Mouse (Mus musculus): ENCODE data around the gene Tmem132c.

Gene Tmem132c

DNA sequence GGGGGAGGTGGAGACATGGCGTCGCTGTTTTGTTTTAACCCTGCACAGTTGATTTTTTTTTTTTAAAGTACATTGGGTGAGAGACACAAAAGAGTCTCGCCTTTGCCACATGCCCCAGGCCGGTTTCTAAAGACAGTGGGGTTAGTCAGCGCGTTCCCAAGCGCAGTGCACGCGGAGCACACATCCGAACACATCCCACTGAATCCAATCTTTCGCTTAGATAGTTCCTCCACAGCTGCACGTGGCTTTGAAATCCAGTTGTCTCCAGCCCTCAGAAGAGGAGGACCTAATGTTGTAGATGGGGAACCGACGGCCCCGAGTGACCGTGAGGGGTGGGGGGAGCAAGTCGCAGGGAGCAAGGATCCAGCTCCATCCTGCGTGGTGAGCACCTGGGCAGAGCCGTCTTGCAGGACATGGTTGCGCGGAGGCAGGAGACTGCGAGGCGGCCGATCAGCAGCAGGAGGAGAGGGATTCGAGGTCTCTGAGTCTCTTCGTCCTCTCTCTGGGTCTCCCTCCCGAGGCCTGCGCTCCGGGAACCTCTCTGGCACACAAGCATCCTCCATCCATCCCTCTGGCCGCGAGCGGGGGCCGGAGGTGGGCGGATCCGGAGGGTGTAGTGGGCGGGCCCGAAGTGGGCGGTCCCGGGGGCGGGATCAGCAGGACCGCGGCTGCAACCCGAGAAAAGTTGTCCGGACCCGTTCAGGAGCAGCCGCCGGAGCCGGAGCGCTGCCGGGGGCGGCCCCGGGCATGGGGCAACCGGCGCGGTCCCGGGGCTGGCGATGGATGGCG is at the start of gene Tmem132c:
Tmem132c (plus strand) TSS at position 673 of the 789 bp plus-strand sequence.
- DNase-seq (ENCODE audit: inconsistent age in 2 of 2, low spot score in 1 of 2), result peak; percentile 76 to 91

DNA sequence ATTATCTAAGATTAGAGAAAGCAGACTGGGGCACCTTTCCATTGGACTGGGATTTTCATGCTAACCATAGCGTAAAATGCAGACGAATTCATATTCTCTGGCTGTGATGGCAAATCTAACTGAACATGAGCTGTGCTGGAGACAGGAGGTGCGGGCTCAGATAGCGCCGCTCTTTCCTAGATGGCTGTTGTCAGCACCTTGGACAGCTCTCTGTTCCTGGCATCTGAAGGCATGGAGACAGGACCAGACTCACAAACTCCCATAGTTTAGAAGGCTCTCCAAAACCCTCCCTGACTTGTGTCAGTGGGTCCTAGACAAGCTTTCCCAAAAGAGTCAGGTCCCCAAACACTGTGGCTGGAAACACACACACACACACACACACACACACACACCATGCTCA is 49.7 kb upstream of the Tmem132c start:
- DNase-seq (ENCODE audit: inconsistent age in 2 of 2, low spot score in 1 of 2), result peak; percentile 13 to 65

DNA sequence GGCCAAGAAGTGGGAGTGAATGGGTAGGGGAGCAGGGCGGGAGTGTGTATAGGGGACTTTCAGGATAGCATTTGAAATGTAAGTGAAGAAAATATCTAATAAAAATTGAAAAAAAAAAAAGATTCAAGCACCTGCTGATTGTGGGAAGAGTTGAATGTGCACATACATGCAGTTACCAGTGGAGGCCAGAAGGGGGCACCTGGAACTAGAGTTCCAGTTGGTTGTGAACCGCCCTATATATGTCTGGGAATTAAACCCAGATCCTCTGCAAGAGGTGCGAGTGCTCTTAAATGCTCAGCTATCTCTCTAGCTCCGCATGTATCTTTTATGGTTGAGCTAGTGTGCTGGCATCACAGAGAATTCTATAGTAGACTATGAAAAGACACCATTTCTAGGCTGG is 42.8 kb upstream of the Tmem132c start:
- peak in 1 of 2 experiments; percentile 4 for DNase-seq (ENCODE audit: inconsistent age in 2 of 2, low spot score in 1 of 2)

DNA sequence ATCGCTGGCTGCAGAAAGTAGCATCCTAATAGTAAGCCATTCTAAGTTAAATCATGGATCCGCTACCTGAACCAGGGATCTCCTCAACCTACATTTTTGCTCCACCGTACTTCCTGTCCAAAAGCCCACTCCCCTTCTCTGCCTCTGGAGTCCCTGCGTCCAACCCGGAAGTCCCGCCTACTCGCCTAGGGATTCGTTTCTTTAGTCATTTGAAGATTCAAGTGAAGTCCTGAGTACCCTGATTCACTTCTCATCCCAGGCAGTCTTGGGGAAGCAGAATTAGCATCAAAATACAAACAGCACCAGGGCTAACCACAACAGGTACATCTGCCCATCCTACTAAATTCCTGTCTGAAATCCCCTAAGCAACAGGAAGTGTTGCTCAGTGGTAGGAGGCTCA is 36.7 kb upstream of the Tmem132c start:
- DNase-seq (ENCODE audit: inconsistent age in 2 of 2, low spot score in 1 of 2), result no peak

DNA sequence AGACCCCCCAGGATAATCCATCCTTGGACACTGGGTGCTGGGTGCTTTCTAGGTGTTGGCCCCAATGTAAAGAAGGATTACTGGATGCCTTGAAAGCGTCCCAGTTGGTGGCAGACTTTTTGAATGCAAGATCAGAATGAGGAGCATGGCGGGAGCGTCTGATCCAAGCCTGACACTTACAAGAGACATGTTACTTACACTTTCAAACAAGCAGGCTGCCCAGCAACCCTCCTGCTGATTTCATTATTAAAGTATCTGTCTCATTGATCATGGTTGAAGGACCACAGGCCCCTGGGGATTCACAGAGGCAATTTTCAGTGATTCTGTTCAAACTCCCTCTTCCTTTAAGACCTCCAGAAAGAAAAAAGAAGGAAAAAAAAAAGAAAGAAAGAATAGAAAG is 25.2 kb upstream of the Tmem132c start:
- DNase-seq (ENCODE audit: inconsistent age in 2 of 2, low spot score in 1 of 2), result no peak

DNA sequence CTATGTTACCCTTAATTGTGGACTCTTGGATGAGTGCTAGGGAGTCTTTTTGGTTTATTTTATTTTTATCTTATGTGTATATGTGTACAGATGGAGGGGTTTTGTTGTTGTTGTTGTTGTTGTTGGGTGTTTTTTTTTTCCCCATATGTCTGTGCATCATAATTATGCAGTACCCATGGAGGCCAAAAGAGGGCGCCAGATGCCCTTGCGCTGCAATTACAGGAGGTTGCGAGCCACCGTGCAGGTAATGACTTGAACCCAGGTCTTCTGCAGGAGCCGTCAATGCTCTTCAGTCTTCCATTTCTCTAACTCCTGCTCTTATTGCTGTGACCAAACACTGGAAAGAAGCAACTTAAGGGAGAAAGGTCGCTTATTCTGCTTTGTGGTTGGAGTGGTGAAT is 23.9 kb upstream of the Tmem132c start:
- no peak for DNase-seq (ENCODE audit: inconsistent age in 2 of 2, low spot score in 1 of 2)

DNA sequence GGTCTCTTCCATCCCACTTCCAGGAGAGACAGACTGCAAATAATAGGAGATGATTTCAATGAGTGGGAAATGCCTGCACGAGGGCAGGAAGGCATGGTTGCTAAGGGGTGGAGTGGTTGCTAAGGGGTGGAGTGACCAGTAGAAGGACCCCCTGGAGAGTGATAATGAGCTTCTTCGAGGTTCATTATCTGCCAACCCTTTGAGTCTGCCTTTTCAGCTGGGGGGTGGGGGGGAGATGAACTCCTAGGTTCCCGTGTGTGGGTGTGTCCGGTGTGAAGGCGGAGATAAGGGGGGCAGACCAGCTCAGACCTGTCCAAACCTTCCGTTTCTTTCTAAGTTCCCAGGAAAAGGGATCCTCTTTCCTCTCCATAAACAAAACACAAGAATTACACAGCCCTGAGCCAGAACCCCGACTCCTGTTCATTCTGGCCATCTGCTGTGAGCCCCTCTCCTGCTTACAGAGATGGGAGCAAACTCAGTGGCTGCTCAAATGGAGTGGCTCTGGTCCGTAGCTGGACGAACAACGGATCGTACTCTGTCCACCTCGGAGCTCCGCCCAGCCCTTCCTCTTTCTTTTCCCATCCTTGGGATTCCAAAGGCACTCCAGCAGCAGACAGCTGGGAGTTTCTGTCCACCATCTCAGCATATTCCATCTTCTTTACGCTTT is 13.5 kb upstream of the Tmem132c start:
- no peak for DNase-seq (ENCODE audit: inconsistent age in 2 of 2, low spot score in 1 of 2)

DNA sequence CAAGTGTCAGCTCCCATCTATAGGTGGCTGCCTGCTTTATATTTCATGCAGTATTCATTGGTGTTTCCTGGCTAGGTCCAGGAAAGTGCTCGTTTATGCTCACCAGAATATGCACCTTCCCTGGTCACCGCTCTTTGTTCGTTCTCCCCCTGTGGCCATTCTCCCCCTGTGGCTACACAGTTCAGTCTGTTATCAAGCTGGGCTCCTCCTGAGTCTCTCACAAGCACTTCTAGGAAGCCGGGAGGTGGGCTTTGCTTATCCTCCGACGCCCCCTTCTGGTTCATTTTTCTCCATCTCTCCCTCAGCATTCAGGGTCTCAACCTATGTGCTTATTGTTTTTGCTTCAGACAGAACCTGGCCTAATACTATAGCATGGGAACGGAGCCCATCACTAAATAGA is 6.9 kb upstream of the Tmem132c start:
- DNase-seq (ENCODE audit: inconsistent age in 2 of 2, low spot score in 1 of 2), result no peak

DNA sequence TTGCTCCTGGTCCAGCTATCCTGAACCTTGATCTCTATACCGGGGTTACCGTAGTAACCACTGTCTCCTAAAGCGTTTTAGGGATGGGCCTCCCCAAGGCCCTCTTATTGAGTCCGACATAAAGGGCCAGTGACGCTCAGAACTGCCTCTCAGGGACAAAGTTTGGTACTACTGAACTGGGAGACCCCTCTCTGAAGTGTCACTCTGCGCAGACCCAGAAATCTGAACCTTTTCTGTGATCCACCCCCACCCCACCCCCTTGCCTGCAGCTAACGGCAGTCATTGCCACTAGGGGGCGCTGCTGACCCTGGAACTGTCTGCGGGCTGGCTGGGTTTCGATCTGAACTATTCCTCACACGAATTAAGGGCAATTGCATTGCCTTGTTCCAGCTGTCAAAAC is 6.4 kb upstream of the Tmem132c start:
- DNase-seq (ENCODE audit: inconsistent age in 2 of 2, low spot score in 1 of 2), result peak; percentile 68 to 93

DNA sequence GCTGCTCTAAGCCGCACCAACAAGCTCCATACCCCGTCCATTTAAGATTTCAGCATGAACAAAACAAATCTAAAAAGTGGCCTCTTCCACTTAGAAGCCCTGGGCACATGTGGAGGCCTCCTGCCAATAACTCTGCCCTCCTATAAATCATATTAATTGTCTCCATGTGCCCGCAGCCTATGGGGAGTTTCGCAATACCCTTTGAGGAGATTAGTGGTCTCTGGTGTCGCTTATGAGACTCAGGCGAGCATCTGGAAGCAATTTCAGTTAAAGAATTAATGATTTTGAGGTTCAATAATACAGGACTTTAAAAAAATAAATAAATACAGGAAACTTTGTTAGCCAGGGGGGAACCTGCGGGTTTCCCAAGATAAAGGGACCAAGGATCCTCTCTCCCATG is 1.9 kb upstream of the Tmem132c start:
- no peak for DNase-seq (ENCODE audit: inconsistent age in 2 of 2, low spot score in 1 of 2)

DNA sequence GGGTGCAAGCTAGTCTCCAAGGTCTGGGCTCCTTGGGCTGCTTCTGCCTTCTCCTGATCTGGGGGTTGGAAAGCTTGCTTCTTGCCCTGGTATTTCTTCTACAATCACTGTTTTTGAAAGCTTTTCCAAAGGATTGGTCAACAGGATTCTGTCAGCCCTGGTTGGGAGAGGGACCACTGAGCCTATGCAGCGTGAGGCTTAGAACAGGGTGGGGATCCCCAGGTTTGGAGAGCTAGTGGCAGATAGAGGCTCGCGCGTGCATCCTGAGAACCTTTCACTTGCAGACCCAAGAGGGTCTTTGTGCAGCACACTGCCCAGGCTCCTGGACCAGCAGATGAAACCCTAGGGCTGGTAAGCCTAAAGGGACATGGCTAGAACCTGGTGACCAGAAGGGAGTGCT is 962 bp upstream of the Tmem132c start:
- no peak for DNase-seq (ENCODE audit: inconsistent age in 2 of 2, low spot score in 1 of 2)

DNA sequence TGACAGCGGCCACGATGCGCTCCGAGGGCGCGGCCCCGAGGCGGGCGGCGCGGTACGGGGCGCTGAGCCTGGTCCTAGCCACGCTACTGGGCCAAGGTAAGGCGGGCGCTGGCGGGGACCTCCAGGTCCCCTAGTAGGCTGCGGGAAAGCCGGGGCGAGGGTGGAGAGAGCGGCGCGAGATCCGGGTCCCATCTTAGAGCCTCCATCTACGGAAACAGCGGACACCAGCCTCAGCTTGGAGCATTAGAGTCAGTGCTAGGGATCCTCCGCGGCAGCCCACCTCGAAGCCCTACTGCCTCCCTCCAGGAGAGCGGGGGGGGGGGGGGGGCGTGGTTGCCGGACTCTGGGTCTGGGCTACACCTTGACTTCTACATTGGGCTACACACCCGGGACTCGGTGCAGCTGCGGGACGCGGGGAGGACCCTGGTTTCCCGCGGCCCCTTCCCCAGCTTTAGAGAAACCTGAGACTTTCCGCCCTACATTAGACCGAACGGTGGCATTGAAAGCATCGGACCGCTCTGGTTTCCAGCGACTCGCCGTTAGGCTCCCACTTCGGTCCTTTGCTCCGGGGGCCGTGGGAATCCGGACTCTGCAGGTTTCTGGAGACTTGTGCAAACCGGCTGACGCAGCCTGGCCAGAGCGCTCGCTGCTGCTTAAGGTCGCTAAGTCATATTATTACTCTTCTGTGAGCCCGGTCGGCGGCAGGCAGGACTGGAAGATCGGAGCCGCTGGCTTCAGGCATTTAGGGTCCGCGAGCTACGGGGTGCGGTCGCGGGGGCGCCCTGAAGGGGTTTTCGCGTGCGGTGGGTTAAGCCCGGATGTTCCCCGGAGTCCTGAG is 536 bp downstream of the Tmem132c start:
- peak in 1 of 2 experiments; percentile 31 for DNase-seq (ENCODE audit: inconsistent age in 2 of 2, low spot score in 1 of 2)

DNA sequence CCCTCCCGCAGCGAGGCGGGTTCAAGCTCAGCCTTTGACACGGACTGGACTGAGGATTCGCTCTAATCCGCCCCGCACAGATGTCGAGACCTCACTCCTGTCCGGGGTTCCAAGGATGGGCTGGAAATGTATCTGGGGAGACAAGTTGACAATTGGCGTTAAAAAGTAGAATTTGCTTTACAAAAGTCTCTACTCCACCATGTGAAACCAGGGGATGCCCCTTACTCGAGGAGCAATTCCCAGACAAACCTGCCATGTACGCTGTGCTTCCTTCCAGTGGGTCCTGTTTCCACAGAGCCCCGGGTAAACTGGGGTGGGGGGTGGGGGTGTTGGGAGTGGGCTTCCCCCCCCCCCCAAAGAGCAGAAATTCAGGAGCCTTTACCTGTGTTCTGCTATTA is 1.2 kb downstream of the Tmem132c start:
- DNase-seq (ENCODE audit: inconsistent age in 2 of 2, low spot score in 1 of 2), result peak in 1 of 2 experiments; percentile 23

DNA sequence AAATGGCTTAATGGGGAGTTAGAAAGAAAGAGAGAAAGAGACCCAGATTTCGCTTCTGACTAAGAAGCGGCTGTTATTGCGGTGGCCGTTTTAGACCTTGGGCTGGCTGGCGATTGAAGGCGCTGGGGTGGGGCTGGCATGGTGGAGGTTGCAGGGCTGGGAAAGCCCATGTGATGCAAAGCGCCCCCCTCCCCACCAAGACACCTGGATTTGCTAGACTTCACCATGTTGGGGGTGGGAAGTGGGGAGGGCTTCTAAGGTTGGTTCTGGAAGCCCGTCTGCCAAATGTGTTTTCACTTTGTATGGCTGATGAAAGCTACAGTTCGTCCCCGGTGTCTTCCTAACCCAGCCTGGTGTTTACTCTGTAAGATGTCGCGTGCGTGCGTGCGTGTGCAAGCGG is 1.6 kb downstream of the Tmem132c start:
- DNase-seq (ENCODE audit: inconsistent age in 2 of 2, low spot score in 1 of 2), result peak in 1 of 2 experiments; percentile 40

DNA sequence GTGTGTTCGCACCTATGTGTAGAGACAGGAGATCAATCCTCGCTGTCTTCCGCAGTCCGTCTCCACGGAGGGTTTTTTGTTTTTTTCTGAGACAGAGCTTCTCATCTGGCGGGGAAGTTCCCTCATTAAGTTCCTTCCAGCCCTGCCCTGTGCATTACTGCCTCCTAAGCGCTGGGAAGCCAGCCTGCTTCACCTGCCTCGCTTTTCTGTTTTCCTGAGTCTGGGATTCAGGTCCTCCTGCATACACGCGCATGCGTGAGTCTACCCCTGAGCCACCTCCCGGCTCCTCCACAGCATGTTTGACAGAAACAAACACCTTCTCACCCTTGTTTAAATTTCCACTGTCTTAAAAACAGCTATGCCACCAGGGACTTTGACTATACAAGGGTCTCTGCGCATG is 2.0 kb downstream of the Tmem132c start:
- DNase-seq (ENCODE audit: inconsistent age in 2 of 2, low spot score in 1 of 2), result peak in 1 of 2 experiments; percentile 21

DNA sequence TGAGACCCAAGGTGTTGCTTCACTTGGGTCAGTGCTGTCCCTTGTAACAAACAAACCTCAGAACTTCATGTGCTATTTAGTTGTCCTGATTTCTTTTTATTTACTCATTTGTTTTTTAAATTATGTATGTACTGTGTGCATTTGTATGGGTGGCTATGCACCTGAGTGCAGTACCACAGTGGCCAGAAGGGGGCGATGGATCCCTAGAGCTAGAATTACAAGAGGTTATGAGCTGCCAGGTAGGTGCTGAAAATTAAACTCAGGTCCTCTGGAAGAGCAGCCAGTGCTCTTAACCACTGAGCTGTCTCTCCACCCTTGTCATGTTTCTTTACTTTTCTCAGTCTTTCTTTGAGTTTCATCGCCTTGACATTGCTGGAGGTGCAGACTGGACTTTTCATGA is 11.7 kb downstream of the Tmem132c start:
- no peak for DNase-seq (ENCODE audit: inconsistent age in 2 of 2, low spot score in 1 of 2)

DNA sequence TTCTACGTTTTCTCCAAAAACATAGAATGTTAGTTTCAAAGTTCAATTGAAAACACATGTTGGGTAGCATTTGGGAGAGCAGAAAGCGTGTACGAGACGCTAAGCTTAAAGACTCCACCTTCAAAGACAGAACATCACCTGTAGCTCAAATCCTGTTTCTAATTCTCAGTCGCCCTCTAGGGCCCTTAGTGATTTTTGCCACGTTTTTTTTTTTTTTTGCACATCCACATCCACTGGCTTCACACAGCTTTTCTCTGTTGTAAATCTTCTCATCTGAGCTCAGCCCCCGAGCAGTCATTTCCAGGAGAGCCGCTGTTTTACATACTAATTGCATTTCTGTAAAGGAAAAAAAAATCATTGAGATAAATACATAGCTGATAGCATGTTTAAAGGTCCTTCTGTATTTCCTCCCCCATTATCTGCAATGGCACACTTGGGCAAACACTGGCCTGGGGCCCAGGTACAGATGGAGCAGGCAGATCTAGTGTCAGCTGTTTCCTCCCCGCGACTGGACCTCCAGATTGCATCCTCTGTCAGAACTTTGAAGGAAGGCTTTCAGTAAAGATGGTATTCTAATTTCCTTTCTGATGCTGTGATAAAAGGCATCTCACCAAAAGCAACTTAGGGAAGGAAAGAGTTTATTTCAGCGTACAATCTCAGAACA is 15.5 kb downstream of the Tmem132c start:
- DNase-seq (ENCODE audit: inconsistent age in 2 of 2, low spot score in 1 of 2), result no peak

DNA sequence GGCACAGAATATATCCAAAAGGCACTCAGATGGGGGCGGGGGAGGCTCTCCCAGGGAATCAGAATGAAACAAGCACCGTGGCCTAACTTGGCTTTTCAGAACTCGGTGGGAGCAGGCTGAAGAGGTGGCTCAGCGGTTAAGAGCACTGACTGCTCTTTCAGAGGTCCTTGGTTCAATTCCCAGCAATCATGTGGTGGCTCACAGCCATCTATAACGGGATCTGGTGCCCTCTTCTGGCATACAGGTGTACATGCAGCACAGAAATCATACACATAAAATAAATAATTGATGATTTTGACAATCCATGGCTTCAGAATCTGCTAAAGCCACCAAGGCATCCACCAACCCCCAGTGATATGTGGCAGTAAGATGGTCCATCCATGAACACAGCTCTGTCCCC is 20.5 kb downstream of the Tmem132c start:
- DNase-seq (ENCODE audit: inconsistent age in 2 of 2, low spot score in 1 of 2), result no peak

DNA sequence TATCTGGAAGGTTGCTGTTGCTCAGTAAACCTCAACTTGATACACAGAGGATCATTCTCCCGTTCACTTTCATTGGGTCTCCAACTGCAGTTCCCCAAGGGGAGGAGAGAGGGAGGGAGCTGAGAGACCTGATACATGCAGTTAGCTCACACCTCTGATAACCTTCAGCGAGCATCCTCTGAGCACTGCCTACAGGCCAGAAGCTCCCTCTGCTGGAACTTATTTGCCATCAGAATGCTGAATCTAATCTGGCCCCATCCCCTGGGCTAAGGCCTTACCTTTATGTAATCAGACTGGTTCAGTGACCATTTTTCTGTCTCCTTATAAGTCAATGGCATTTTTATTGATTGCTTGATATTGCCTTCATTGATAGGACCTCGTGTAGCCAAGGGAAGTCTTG is 29.5 kb downstream of the Tmem132c start:
- no peak for DNase-seq (ENCODE audit: inconsistent age in 2 of 2, low spot score in 1 of 2)

DNA sequence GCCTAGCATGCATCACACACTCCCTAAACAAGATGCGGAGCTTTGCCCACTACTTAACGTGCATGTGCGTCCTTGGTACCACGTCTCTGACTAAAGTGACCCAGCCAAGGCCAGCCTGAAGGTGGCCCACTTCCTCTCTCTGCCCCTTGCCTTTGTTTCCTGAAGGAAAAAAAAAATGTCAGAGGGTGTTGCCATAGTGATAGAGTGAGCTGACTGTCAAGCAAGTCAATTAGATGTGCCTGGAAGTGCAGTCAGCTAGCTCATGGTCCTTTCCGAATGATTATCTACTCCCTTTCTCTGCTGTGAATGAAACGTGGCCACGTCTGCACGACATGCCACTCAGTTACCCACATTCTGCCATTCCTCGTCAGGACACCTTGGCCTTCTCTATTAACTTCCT is 37.9 kb downstream of the Tmem132c start:
- no peak for DNase-seq (ENCODE audit: inconsistent age in 2 of 2, low spot score in 1 of 2)

DNA sequence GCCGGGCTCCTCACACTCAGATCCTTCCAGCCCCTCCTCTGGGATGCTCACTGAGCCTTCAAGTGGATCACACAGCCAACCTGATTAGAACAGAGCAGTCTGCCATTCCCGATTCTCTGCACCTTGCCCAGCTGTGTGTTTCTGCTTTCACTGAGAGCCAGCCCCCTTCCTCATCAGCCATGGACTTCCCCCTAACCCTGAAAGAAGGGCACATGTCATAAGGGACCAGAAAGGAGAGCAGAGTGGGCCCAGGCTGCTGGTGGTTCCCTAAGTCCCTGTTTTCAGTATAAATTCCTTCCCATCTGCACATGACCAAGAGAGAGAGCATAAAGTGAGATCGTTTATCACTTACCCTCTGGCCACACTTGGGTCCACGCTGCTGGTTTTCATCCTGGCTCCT is 39.6 kb downstream of the Tmem132c start:
- no peak for DNase-seq (ENCODE audit: inconsistent age in 2 of 2, low spot score in 1 of 2)

Data from adrenal gland, adult (tissue).